Mouse (Mus musculus): ENCODE measurements around the gene Taar6. TPM values are rescaled to one million over a fixed set of nuclear protein-coding genes. Genes with fewer than 3 reads are reported as not detected.

Gene Taar6
- polyA plus RNA-seq, 1 experiment from 2014 or later, result not detected

DNA sequence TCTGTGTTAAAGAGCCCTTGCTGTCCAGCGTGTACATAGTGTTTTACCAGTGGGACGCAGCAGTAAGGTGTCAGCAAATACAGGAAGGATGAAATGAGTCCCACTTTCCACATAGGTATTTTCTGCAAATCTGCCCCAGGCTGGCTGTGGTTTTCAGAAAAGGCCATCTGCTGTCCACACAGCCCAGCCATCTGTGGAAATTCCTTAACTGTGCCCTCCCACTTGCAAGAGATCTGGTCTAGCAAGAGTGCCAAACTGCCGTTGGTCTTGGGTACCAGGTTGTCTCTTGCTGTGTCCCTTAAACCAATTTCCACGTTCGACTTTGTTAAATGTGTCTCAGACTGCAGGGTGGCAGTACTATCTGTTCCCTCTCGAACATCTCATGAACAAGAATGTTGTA, 33.7 kb downstream of the Taar6 start:
- Histone ChIP-seq H3K9me3 (ENCODE audit: control insufficient read depth, low read length) (no peaks in the 10 kb centered on the region), H3K27ac (replicated peaks; ENCODE audit: low read depth, low read length) (no peak overlapping the region), H3K4me3 (ENCODE audit: low read depth, low read length) (no peak overlapping the region), H3K36me3 (ENCODE audit: control insufficient read depth, insufficient read depth, low read length) (no peaks in the 10 kb centered on the region), H3K9ac (ENCODE audit: low read length) (no peak overlapping the region), H3K4me1 (ENCODE audit: control insufficient read depth, insufficient read depth, low read length) (no peaks in the 10 kb centered on the region), H3K4me2 (ENCODE audit: low read depth, severe bottlenecking) (no peak overlapping the region), H3K27me3 (ENCODE audit: control insufficient read depth, insufficient read depth, low read length) (no peaks in the 10 kb centered on the region)
- WGBS, result 84% methylated on average over 6 of the region's 6 CpGs
- ATAC-seq (ENCODE audit: insufficient number of reproducible peaks, low FRiP score, low TSS enrichment, low read depth) (no peak), DNase-seq (ENCODE audit: low spot score) (no peak)

DNA sequence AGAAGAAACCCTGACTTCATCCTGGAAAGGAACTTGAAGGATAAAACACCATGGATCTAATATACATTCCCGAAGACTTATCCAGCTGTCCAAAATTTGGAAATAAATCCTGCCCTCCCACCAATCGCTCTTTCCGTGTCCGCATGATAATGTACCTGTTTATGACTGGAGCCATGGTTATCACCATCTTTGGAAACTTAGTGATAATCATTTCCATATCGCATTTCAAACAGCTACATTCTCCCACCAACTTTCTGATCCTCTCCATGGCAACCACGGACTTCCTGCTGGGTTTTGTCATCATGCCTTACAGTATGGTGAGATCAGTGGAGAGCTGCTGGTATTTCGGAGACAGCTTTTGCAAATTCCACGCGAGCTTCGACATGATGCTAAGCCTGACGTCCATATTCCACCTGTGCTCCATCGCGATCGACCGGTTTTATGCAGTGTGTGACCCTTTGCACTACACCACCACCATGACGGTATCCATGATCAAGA, 35.9 kb downstream of the Taar6 start, which contains the start of gene Taar3:
Gene Taar3, plus strand, starts transcription at position 51 of the 498 bp plus-strand sequence.
- no peaks in the 10 kb centered on the region for H3K27me3 ChIP-seq (ENCODE audit: control insufficient read depth, insufficient read depth, low read length)
- ATAC-seq (ENCODE audit: insufficient number of reproducible peaks, low FRiP score, low TSS enrichment, low read depth) (no peak), DNase-seq (ENCODE audit: low spot score) (no peak)
- H3K27ac ChIP-seq (replicated peaks; ENCODE audit: low read depth, low read length), result no peak within 1 kb of the TSS
- no peaks in the 10 kb centered on the region for H3K4me1 ChIP-seq (ENCODE audit: control insufficient read depth, insufficient read depth, low read length)
- no peak within 1 kb of the TSS for H3K9ac ChIP-seq (ENCODE audit: low read length)
- no peaks in the 10 kb centered on the region for H3K36me3 ChIP-seq (ENCODE audit: control insufficient read depth, insufficient read depth, low read length)
- 88% methylated on average over 16 of the region's 16 CpGs for WGBS
- no peak within 1 kb of the TSS for H3K4me2 ChIP-seq (ENCODE audit: low read depth, severe bottlenecking)
- H3K9me3 ChIP-seq (ENCODE audit: control insufficient read depth, low read length), result no peaks in the 10 kb centered on the region
- no peak within 1 kb of the TSS for H3K4me3 ChIP-seq (ENCODE audit: low read depth, low read length)

DNA sequence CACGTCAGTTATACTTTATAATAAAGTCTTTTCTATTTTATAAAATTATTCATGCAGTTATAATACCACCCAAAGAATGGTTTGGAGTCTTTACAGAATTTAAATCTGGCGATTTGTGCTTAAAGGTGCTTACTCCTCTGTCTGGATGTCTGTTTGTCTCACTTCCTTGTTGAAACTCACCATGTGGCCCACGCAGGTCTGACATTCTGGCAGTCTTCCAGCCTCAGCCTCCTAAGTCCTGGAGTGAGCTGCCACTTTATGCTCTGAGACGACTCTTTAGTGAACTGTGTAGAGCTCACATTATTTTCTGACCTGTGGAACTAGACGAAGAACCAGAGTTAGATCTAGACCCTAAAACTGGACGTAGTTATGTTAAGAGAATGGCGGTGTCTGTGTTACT, 37.4 kb downstream of the Taar6 start:
- H3K4me1 ChIP-seq (ENCODE audit: control insufficient read depth, insufficient read depth, low read length), result no peaks in the 10 kb centered on the region
- DNase-seq (ENCODE audit: low spot score) (no peak), ATAC-seq (ENCODE audit: insufficient number of reproducible peaks, low FRiP score, low TSS enrichment, low read depth) (no peak)
- no peak overlapping the region for H3K4me2 ChIP-seq (ENCODE audit: low read depth, severe bottlenecking)
- H3K27ac ChIP-seq (replicated peaks; ENCODE audit: low read depth, low read length), result no peak overlapping the region
- H3K36me3 ChIP-seq (ENCODE audit: control insufficient read depth, insufficient read depth, low read length), result no peaks in the 10 kb centered on the region
- H3K9ac ChIP-seq (ENCODE audit: low read length), result no peak overlapping the region
- no peaks in the 10 kb centered on the region for H3K9me3 ChIP-seq (ENCODE audit: control insufficient read depth, low read length)
- H3K27me3 ChIP-seq (ENCODE audit: control insufficient read depth, insufficient read depth, low read length), result no peaks in the 10 kb centered on the region
- H3K4me3 ChIP-seq (ENCODE audit: low read depth, low read length), result no peak overlapping the region
- 81% methylated on average over 7 of the region's 7 CpGs for WGBS

GRCm38 (mm10) chr10:23942465-23942864, 43.0 kb downstream of the Taar6 start:
- H3K4me3 ChIP-seq (ENCODE audit: low read depth, low read length), result no peak overlapping the region
- H3K9ac ChIP-seq (ENCODE audit: low read length), result no peak overlapping the region
- peak; percentile 30 for DNase-seq (ENCODE audit: low spot score)
- no peak for ATAC-seq (ENCODE audit: insufficient number of reproducible peaks, low FRiP score, low TSS enrichment, low read depth)
- no peak overlapping the region for H3K27ac ChIP-seq (replicated peaks; ENCODE audit: low read depth, low read length)
- no peaks in the 10 kb centered on the region for H3K4me1 ChIP-seq (ENCODE audit: control insufficient read depth, insufficient read depth, low read length)
- no peaks in the 10 kb centered on the region for H3K36me3 ChIP-seq (ENCODE audit: control insufficient read depth, insufficient read depth, low read length)
- no peak overlapping the region for H3K4me2 ChIP-seq (ENCODE audit: low read depth, severe bottlenecking)
- H3K9me3 ChIP-seq (ENCODE audit: control insufficient read depth, low read length), result no peaks in the 10 kb centered on the region
- H3K27me3 ChIP-seq (ENCODE audit: control insufficient read depth, insufficient read depth, low read length), result no peaks in the 10 kb centered on the region
- 79% methylated on average over 5 of the region's 5 CpGs for WGBS

GRCm38 (mm10) chr10:23938312-23938711, 47.1 kb downstream of the Taar6 start, which contains the start of gene Taar2:
TSS of gene Taar2 (plus strand) at chr10:23938572.
- no peak within 1 kb of the TSS for H3K4me3 ChIP-seq (ENCODE audit: low read depth, low read length)
- no peaks in the 10 kb centered on the region for H3K9me3 ChIP-seq (ENCODE audit: control insufficient read depth, low read length)
- 68% methylated on average over 6 of the region's 6 CpGs for WGBS

DNA sequence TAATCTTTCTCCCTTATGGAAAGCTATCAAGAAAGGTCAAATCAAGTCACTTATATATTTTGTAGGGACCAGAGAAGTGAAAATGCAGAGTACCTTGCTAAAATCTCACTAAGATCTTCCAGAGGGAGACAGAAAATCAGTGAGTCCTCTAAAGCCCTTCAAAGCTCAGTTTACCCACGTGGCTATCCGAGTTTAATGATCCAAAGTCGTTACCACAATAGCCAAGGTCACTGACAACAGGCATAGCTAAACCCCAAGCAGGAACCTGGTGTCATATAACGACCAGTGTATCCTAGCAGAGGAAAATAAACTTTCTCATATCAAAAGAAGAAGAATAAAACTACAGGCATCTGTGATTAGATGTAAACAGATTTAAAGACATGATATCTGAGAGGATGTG, 47.8 kb downstream of the Taar6 start:
- Histone ChIP-seq H3K4me1 (ENCODE audit: control insufficient read depth, insufficient read depth, low read length) (no peaks in the 10 kb centered on the region), H3K4me2 (ENCODE audit: low read depth, severe bottlenecking) (no peak overlapping the region), H3K27ac (replicated peaks; ENCODE audit: low read depth, low read length) (no peak overlapping the region), H3K36me3 (ENCODE audit: control insufficient read depth, insufficient read depth, low read length) (no peaks in the 10 kb centered on the region), H3K4me3 (ENCODE audit: low read depth, low read length) (no peak overlapping the region), H3K9ac (ENCODE audit: low read length) (no peak overlapping the region), H3K9me3 (ENCODE audit: control insufficient read depth, low read length) (no peaks in the 10 kb centered on the region), H3K27me3 (ENCODE audit: control insufficient read depth, insufficient read depth, low read length) (no peaks in the 10 kb centered on the region)
- ATAC-seq (ENCODE audit: insufficient number of reproducible peaks, low FRiP score, low TSS enrichment, low read depth), result no peak
- 38% methylated on average over 4 of the region's 4 CpGs for WGBS
- DNase-seq (ENCODE audit: low spot score), result no peak

More at GRCm38 (mm10) chr10:23938312-23938711, 47.1 kb downstream of the Taar6 start, which contains the start of gene Taar2:
- DNase-seq (ENCODE audit: low spot score) (no peak), ATAC-seq (ENCODE audit: insufficient number of reproducible peaks, low FRiP score, low TSS enrichment, low read depth) (no peak)
- H3K4me2 ChIP-seq (ENCODE audit: low read depth, severe bottlenecking), result no peak within 1 kb of the TSS
- H3K9ac ChIP-seq (ENCODE audit: low read length), result no peak within 1 kb of the TSS
- no peak within 1 kb of the TSS for H3K27ac ChIP-seq (replicated peaks; ENCODE audit: low read depth, low read length)
- no peaks in the 10 kb centered on the region for H3K36me3 ChIP-seq (ENCODE audit: control insufficient read depth, insufficient read depth, low read length)
- no peaks in the 10 kb centered on the region for H3K4me1 ChIP-seq (ENCODE audit: control insufficient read depth, insufficient read depth, low read length)
- no peaks in the 10 kb centered on the region for H3K27me3 ChIP-seq (ENCODE audit: control insufficient read depth, insufficient read depth, low read length)

Other genes starting within 250 kb of the Taar6 start
- 178 and 198 TPM in 2 replicates for gene Rps12, start 198.4 kb downstream of the Taar6 start, polyA plus RNA-seq (2014; fragmentation: Nextera tagmentation; extraction: Ambion mirVana)
- 19.9 and 24.3 TPM in 2 replicates for gene Slc18b1, start 188.7 kb downstream of the Taar6 start, polyA plus RNA-seq (2014; fragmentation: Nextera tagmentation; extraction: Ambion mirVana)
- not detected in 2 replicates for gene Vnn3, start 134.2 kb downstream of the Taar6 start, polyA plus RNA-seq (2014; fragmentation: Nextera tagmentation; extraction: Ambion mirVana)
- 0.33 and 0.37 TPM in 2 replicates for gene Vnn1, start 91.0 kb downstream of the Taar6 start, polyA plus RNA-seq (2014; fragmentation: Nextera tagmentation; extraction: Ambion mirVana)
- gene Taar1, start 65.3 kb downstream of the Taar6 start, polyA plus RNA-seq (2014; fragmentation: Nextera tagmentation; extraction: Ambion mirVana), result not detected in 2 replicates
- not detected in 2 replicates for gene Taar2, start 47.1 kb downstream of the Taar6 start, polyA plus RNA-seq (2014; fragmentation: Nextera tagmentation; extraction: Ambion mirVana)
- gene Taar3, start 36.1 kb downstream of the Taar6 start, polyA plus RNA-seq (2014; fragmentation: Nextera tagmentation; extraction: Ambion mirVana), result not detected in 2 replicates
- not detected in 2 replicates for gene Taar4, start 25.2 kb downstream of the Taar6 start, polyA plus RNA-seq (2014; fragmentation: Nextera tagmentation; extraction: Ambion mirVana)
- gene Taar5, start 14.9 kb downstream of the Taar6 start, polyA plus RNA-seq (2014; fragmentation: Nextera tagmentation; extraction: Ambion mirVana), result not detected in 2 replicates
- not detected in 2 replicates for gene Taar7a, start 7.8 kb upstream of the Taar6 start, polyA plus RNA-seq (2014; fragmentation: Nextera tagmentation; extraction: Ambion mirVana)
- not detected in 2 replicates for gene Taar7b, start 14.3 kb upstream of the Taar6 start, polyA plus RNA-seq (2014; fragmentation: Nextera tagmentation; extraction: Ambion mirVana)
- not detected in 2 replicates for gene Taar7d, start 41.6 kb upstream of the Taar6 start, polyA plus RNA-seq (2014; fragmentation: Nextera tagmentation; extraction: Ambion mirVana)
- gene Taar7e, start 52.0 kb upstream of the Taar6 start, polyA plus RNA-seq (2014; fragmentation: Nextera tagmentation; extraction: Ambion mirVana), result not detected in 2 replicates
- not detected in 2 replicates for gene Taar7f, start 63.9 kb upstream of the Taar6 start, polyA plus RNA-seq (2014; fragmentation: Nextera tagmentation; extraction: Ambion mirVana)
- not detected in 2 replicates for gene Taar8a, start 90.9 kb upstream of the Taar6 start, polyA plus RNA-seq (2014; fragmentation: Nextera tagmentation; extraction: Ambion mirVana)
- not detected in 2 replicates for gene Taar8b, start 106.6 kb upstream of the Taar6 start, polyA plus RNA-seq (2014; fragmentation: Nextera tagmentation; extraction: Ambion mirVana)
- not detected in 2 replicates for gene Taar8c, start 116.3 kb upstream of the Taar6 start, polyA plus RNA-seq (2014; fragmentation: Nextera tagmentation; extraction: Ambion mirVana)
- gene Taar9, start 123.9 kb upstream of the Taar6 start, polyA plus RNA-seq (2014; fragmentation: Nextera tagmentation; extraction: Ambion mirVana), result not detected in 2 replicates
- gene Stx7, start 163.7 kb upstream of the Taar6 start, polyA plus RNA-seq (2014; fragmentation: Nextera tagmentation; extraction: Ambion mirVana), result 46.6 and 48.4 TPM in 2 replicates
- gene Moxd1, start 237.9 kb upstream of the Taar6 start, polyA plus RNA-seq (2014; fragmentation: Nextera tagmentation; extraction: Ambion mirVana), result 9.2 and 10.5 TPM in 2 replicates

All from limb, embryonic 11.5 days (tissue).